In genomic region chr6:107653840-107654523, GRCm38 (mm10) we compare ENCODE assay signal across 23 mouse cellular contexts.
DNase-seq lines count a peak whose midpoint lies in the region; ATAC-seq and TF ChIP-seq lines count a peak whose summit lies in the region.
"Had no signal": no experiment of that assay in that cellular context is flagged by ENCODE, and none has a peak within 500 bp of the region (broad histone marks: within the 10 kb centered on the region; RNA-seq: fewer than 3 reads in every experiment).

No protein-coding gene starts in this region.

- peak; percentile 20 for DNase-seq in forebrain, embryonic 10.5 days (ENCODE audit: extremely low spot score, low spot score)
- peak; percentile 80 for DNase-seq in midbrain, embryonic 11.5 days (ENCODE audit: low spot score, missing footprints)
- no peak for DNase-seq in midbrain, postnatal 0 days (ENCODE audit: low spot score)
- DNase-seq in forebrain, embryonic 14.5 days (ENCODE audit: low spot score), result peak; percentile 17
- DNase-seq in retina, postnatal 1 day, result peak; percentile 28
- DNase-seq in gastrocnemius, adult 18-20 months (ENCODE audit: low spot score), result no peak
- no peak for DNase-seq in kidney, adult 9 months
- DNase-seq: adrenal gland, postnatal 14 days; cerebellum, adult 8-10 months; cerebellum, postnatal 36 days; gastrocnemius, postnatal 10 days; heart, adult 11 months; kidney, adult 2 months; kidney, postnatal 14 days; lung, adult 18-20 months; lung, postnatal 14 days; right cerebral cortex, postnatal 25 days; spleen, adult 18-20 months had no signal

- TF ChIP-seq CTCF in midbrain, postnatal 0 days (IDR thresholded peaks at IDR 0.05), result no peak

- H3K9ac ChIP-seq in forebrain, embryonic 15.5 days (replicated peaks), result no peak overlapping the region
- H3K9ac ChIP-seq in midbrain, embryonic 11.5 days (ENCODE audit: low read length), result no peak overlapping the region
- no peak overlapping the region for H3K9ac ChIP-seq in midbrain, postnatal 0 days (replicated peaks; ENCODE audit: low read length, poor library complexity, severe bottlenecking)
- H3K9ac ChIP-seq in forebrain, embryonic 14.5 days (ENCODE audit: low read length), result no peak overlapping the region
- H3K9ac ChIP-seq: embryonic facial prominence, embryonic 13.5 days; limb, embryonic 12.5 days; liver, embryonic 12.5 days had no signal

- no peak overlapping the region for H3K4me3 ChIP-seq in forebrain, embryonic 10.5 days
- no peak overlapping the region for H3K4me3 ChIP-seq in forebrain, embryonic 15.5 days
- no peak overlapping the region for H3K4me3 ChIP-seq in midbrain, embryonic 11.5 days (ENCODE audit: low read depth, low read length)
- H3K4me3 ChIP-seq in midbrain, postnatal 0 days (ENCODE audit: low read depth, low read length), result no peak overlapping the region
- no peak overlapping the region for H3K4me3 ChIP-seq in forebrain, embryonic 14.5 days (ENCODE audit: low read depth, low read length)
- H3K4me3 ChIP-seq: embryonic facial prominence, embryonic 13.5 days; limb, embryonic 12.5 days; liver, embryonic 12.5 days had no signal

- no peak overlapping the region for H3K4me2 ChIP-seq in forebrain, embryonic 15.5 days (replicated peaks)
- no peak overlapping the region for H3K4me2 ChIP-seq in midbrain, embryonic 11.5 days
- H3K4me2 ChIP-seq in midbrain, postnatal 0 days (ENCODE audit: low read depth, low read length, poor library complexity, severe bottlenecking), result no peak overlapping the region
- H3K4me2 ChIP-seq in forebrain, embryonic 14.5 days (ENCODE audit: low read length), result no peak overlapping the region
- H3K4me2 ChIP-seq: embryonic facial prominence, embryonic 13.5 days; heart, embryonic 11.5 days; limb, embryonic 12.5 days; liver, embryonic 12.5 days had no signal

- no peaks in the 10 kb centered on the region for H3K27me3 ChIP-seq in forebrain, embryonic 10.5 days (ENCODE audit: poor library complexity, severe bottlenecking)
- no peaks in the 10 kb centered on the region for H3K27me3 ChIP-seq in forebrain, embryonic 15.5 days
- no peaks in the 10 kb centered on the region; the same call in 1 of the 2 replicates for H3K27me3 ChIP-seq in midbrain, embryonic 11.5 days (ENCODE audit: control insufficient read depth, insufficient read depth, low read length)
- H3K27me3 ChIP-seq in midbrain, postnatal 0 days (ENCODE audit: insufficient read depth, low read length), result no peaks in the 10 kb centered on the region
- H3K27me3 ChIP-seq in forebrain, embryonic 14.5 days (replicated peaks; ENCODE audit: control insufficient read depth, insufficient read depth, low read length), result no peaks in the 10 kb centered on the region
- H3K27me3 ChIP-seq: embryonic facial prominence, embryonic 13.5 days; limb, embryonic 12.5 days; liver, embryonic 12.5 days had no signal

- H3K36me3 ChIP-seq in forebrain, embryonic 10.5 days (replicated peaks), result no peaks in the 10 kb centered on the region
- no peaks in the 10 kb centered on the region for H3K36me3 ChIP-seq in forebrain, embryonic 15.5 days
- no peaks in the 10 kb centered on the region for H3K36me3 ChIP-seq in midbrain, embryonic 11.5 days (ENCODE audit: control insufficient read depth, insufficient read depth, low read length)
- no peaks in the 10 kb centered on the region for H3K36me3 ChIP-seq in midbrain, postnatal 0 days (ENCODE audit: insufficient read depth, low read length)
- no peaks in the 10 kb centered on the region for H3K36me3 ChIP-seq in forebrain, embryonic 14.5 days (ENCODE audit: control insufficient read depth, insufficient read depth, low read length)
- H3K36me3 ChIP-seq: embryonic facial prominence, embryonic 13.5 days; limb, embryonic 12.5 days; liver, embryonic 12.5 days had no signal

- no peaks in the 10 kb centered on the region for H3K9me3 ChIP-seq in forebrain, embryonic 10.5 days
- no peaks in the 10 kb centered on the region for H3K9me3 ChIP-seq in forebrain, embryonic 15.5 days
- no peaks in the 10 kb centered on the region for H3K9me3 ChIP-seq in midbrain, embryonic 11.5 days (ENCODE audit: control insufficient read depth, low read length)
- no peaks in the 10 kb centered on the region for H3K9me3 ChIP-seq in midbrain, postnatal 0 days (ENCODE audit: low read length)
- no peaks in the 10 kb centered on the region for H3K9me3 ChIP-seq in forebrain, embryonic 14.5 days (replicated peaks; ENCODE audit: control insufficient read depth, low read length)
- H3K9me3 ChIP-seq: embryonic facial prominence, embryonic 13.5 days; limb, embryonic 12.5 days; liver, embryonic 12.5 days had no signal

- peak overlapping the region; percentile 78 for H3K27ac ChIP-seq in forebrain, embryonic 10.5 days
- no peak overlapping the region for H3K27ac ChIP-seq in forebrain, embryonic 15.5 days (replicated peaks)
- no peak overlapping the region for H3K27ac ChIP-seq in midbrain, embryonic 11.5 days (ENCODE audit: low read depth, low read length)
- H3K27ac ChIP-seq in midbrain, postnatal 0 days (ENCODE audit: low read depth, low read length), result no peak overlapping the region
- H3K27ac ChIP-seq in forebrain, embryonic 14.5 days (ENCODE audit: low read depth, low read length), result no peak overlapping the region
- H3K27ac ChIP-seq: embryonic facial prominence, embryonic 13.5 days; limb, embryonic 12.5 days; liver, embryonic 12.5 days had no signal

- no peak for ATAC-seq in forebrain, embryonic 15.5 days (replicated peaks)
- peak; percentile 91 for ATAC-seq in midbrain, embryonic 11.5 days (ENCODE audit: low FRiP score)
- no peak for ATAC-seq in midbrain, postnatal 0 days (ENCODE audit: low FRiP score)
- 0 out of 2 replicates have a peak, but pooled peaks have one; percentile 44 for ATAC-seq in forebrain, embryonic 14.5 days
- ATAC-seq: liver, embryonic 12.5 days had no signal

- peaks cover 45% of the 10 kb centered on the region for H3K4me1 ChIP-seq in forebrain, embryonic 10.5 days
- no peaks in the 10 kb centered on the region for H3K4me1 ChIP-seq in forebrain, embryonic 15.5 days
- H3K4me1 ChIP-seq in midbrain, embryonic 11.5 days (ENCODE audit: control insufficient read depth, insufficient read depth, low read length), result peaks cover 6% of the 10 kb centered on the region; the same call in 1 of the 2 replicates
- no peaks in the 10 kb centered on the region for H3K4me1 ChIP-seq in midbrain, postnatal 0 days (ENCODE audit: insufficient read depth, low read length)
- no peaks in the 10 kb centered on the region; the same call in 1 of the 2 replicates for H3K4me1 ChIP-seq in forebrain, embryonic 14.5 days (ENCODE audit: control insufficient read depth, insufficient read depth, low read length)
- H3K4me1 ChIP-seq: embryonic facial prominence, embryonic 13.5 days; liver, embryonic 12.5 days had no signal

Comparison
In these comparisons a context has a peak if more than half of its experiments do, and no peak if none do; other contexts are left out.
1. DNase-seq: peak in forebrain, embryonic 10.5 days (single experiment), midbrain, embryonic 11.5 days (single experiment), forebrain, embryonic 14.5 days (single experiment) and retina, postnatal 1 day (single experiment); none in midbrain, postnatal 0 days (single experiment), gastrocnemius, adult 18-20 months (single experiment) and kidney, adult 9 months (single experiment).
2. ATAC-seq: peak in midbrain, embryonic 11.5 days (single experiment) and forebrain, embryonic 14.5 days (single experiment); none in forebrain, embryonic 15.5 days (single experiment) and midbrain, postnatal 0 days (single experiment).